Mouse (Mus musculus) CH12.LX (cell line): ENCODE data around the gene Hoxc10. TPM values are rescaled to one million over a fixed set of nuclear protein-coding genes. Genes with fewer than 3 reads are reported as not detected.
A peak's percentile ranks its signal among the peaks of the same experiment; 100 is the strongest.

Experiments used
- DNase-seq: peaks from one replicate; pipeline ENCODE4 v3.0.0-alpha.2; 2013; ENCODE audit errors: extremely low read depth
- H3K27ac ChIP-seq: 2 replicates; pipeline ENCODE4 v1.5.1; 2012; ENCODE audit warnings: low read depth, mild to moderate bottlenecking, control low read depth, moderate library complexity; ENCODE audit not compliant: insufficient read depth
- H3K27me3 ChIP-seq: replicated peaks from 2 replicates; pipeline ENCODE3; 2012; ENCODE audit warnings: inconsistent platforms
- H3K36me3 ChIP-seq, 2 experiments: replicated peaks in 1 of 2; 2 replicates each; pipeline versions ENCODE3 to v1.6.1; 2012; ENCODE audit warnings: inconsistent platforms in 1 of 2, low read length in 1 of 2, mild to moderate bottlenecking in 1 of 2, mixed read lengths in 1 of 2, moderate library complexity in 1 of 2; ENCODE audit not compliant: control insufficient read depth in 1 of 2, insufficient read depth in 1 of 2
- H3K4me1 ChIP-seq, 2 experiments: 2 replicates each; pipeline ENCODE4 v1.6.1; 2012; ENCODE audit warnings: inconsistent platforms in 1 of 2, moderate library complexity in 1 of 2; ENCODE audit not compliant: insufficient read depth in 2 of 2, control insufficient read depth in 1 of 2
- H3K4me2 ChIP-seq: 2 replicates; pipeline ENCODE4 v1.6.1; 2012; ENCODE audit warnings: low read depth, mild to moderate bottlenecking, control low read depth; ENCODE audit not compliant: poor library complexity, insufficient read depth, severe bottlenecking
- H3K4me3 ChIP-seq, 3 experiments: fragments of 150-350 bp in 1 of 3; sonication (generic) in 1 of 3; replicated peaks in 1 of 3; 2 replicates each; pipeline versions ENCODE3 to v1.5.1; 2011 to 2012; ENCODE audit warnings: low read depth in 2 of 3, low read length in 2 of 3, mild to moderate bottlenecking in 2 of 3, moderate library complexity in 2 of 3, control low read depth in 1 of 3, improper control_type of control experiment in 1 of 3, inconsistent platforms in 1 of 3, mixed read lengths in 1 of 3; ENCODE audit not compliant: poor library complexity in 1 of 3
- H3K79me2 ChIP-seq: replicated peaks from 2 replicates; pipeline ENCODE4 v1.6.1; 2012; ENCODE audit warnings: mild to moderate bottlenecking, moderate library complexity; ENCODE audit not compliant: control insufficient read depth, poor library complexity, insufficient read depth, severe bottlenecking; ENCODE audit errors: extremely low read depth
- H3K9ac ChIP-seq: 2 replicates; pipeline ENCODE4 v1.6.1; 2012; ENCODE audit warnings: low read depth, mild to moderate bottlenecking, control low read depth, moderate library complexity; ENCODE audit not compliant: insufficient read depth
- H3K9me3 ChIP-seq: replicated peaks from 2 replicates; pipeline ENCODE3; 2012; ENCODE audit warnings: low read length, inconsistent platforms, mixed read lengths
- BHLHE40 ChIP-seq: IDR thresholded peaks from 2 replicates; pipeline ENCODE4 v1.6.1; 2011; ENCODE audit warnings: mild to moderate bottlenecking, low read depth, low read length, improper control_type of control experiment
- CHD2 ChIP-seq: IDR thresholded peaks from 2 replicates; pipeline ENCODE4 v1.6.1; 2011; ENCODE audit warnings: low read length, improper control_type of control experiment
- ELF1 ChIP-seq: IDR thresholded peaks from 2 replicates; pipeline ENCODE4 v1.6.1; 2014; ENCODE audit warnings: low read depth, mild to moderate bottlenecking, inconsistent platforms, low read length, improper control_type of control experiment
- EP300 ChIP-seq: IDR thresholded peaks from 2 replicates; pipeline ENCODE4 v1.6.1; 2011; ENCODE audit warnings: low read length, improper control_type of control experiment
- GABPA ChIP-seq: IDR thresholded peaks from 2 replicates; pipeline ENCODE4 v1.6.1; 2012; ENCODE audit warnings: low read depth, low read length, improper control_type of control experiment, inconsistent platforms; ENCODE audit not compliant: insufficient replicate concordance
- HCFC1 ChIP-seq: IDR thresholded peaks from 2 replicates; pipeline ENCODE4 v1.6.1; 2012; ENCODE audit warnings: low read depth, mild to moderate bottlenecking, inconsistent platforms, low read length, improper control_type of control experiment
- KAT2A ChIP-seq: IDR thresholded peaks from 2 replicates; pipeline ENCODE4 v1.6.1; 2012; ENCODE audit warnings: low read length, improper control_type of control experiment, inconsistent platforms; ENCODE audit not compliant: insufficient replicate concordance
- MAX ChIP-seq: IDR thresholded peaks from 2 replicates; pipeline ENCODE4 v1.6.1; 2011; ENCODE audit warnings: low read length, improper control_type of control experiment
- MEF2A ChIP-seq: IDR thresholded peaks from 2 replicates; pipeline ENCODE4 v1.6.1; 2014; ENCODE audit warnings: low read depth, mild to moderate bottlenecking, inconsistent platforms, low read length, improper control_type of control experiment, borderline replicate concordance
- NRF1 ChIP-seq: IDR thresholded peaks from 2 replicates; pipeline ENCODE4 v1.6.1; 2014; ENCODE audit warnings: low read depth, mild to moderate bottlenecking, inconsistent platforms, low read length, improper control_type of control experiment, moderate library complexity
- PAX5 ChIP-seq: IDR thresholded peaks from 2 replicates; pipeline ENCODE4 v1.6.1; 2012; ENCODE audit warnings: low read length, inconsistent platforms, mixed read lengths
- POLR2AphosphoS2 ChIP-seq: IDR thresholded peaks from 2 replicates; pipeline ENCODE4 v1.6.1; 2011; ENCODE audit warnings: low read depth, low read length, improper control_type of control experiment
- RCOR1 ChIP-seq: conservative IDR thresholded peaks from 2 replicates; pipeline ENCODE4 v1.6.1; 2012; ENCODE audit warnings: low read depth, mild to moderate bottlenecking, inconsistent platforms, low read length, improper control_type of control experiment
- SIN3A ChIP-seq: IDR thresholded peaks from 2 replicates; pipeline ENCODE4 v1.6.1; 2012; ENCODE audit warnings: low read length, improper control_type of control experiment, inconsistent platforms
- TCF12 ChIP-seq: IDR thresholded peaks from 2 replicates; pipeline ENCODE4 v1.6.1; 2014; ENCODE audit warnings: low read depth, mild to moderate bottlenecking, inconsistent platforms, low read length, improper control_type of control experiment
- USF1 ChIP-seq: IDR thresholded peaks from 2 replicates; pipeline ENCODE4 v1.6.1; 2014; ENCODE audit warnings: low read depth, mild to moderate bottlenecking, inconsistent platforms, low read length, improper control_type of control experiment
- dilution Hi-C: fragments of 300-500 bp; cut with MboI; formaldehyde crosslinking; loops from 2 replicates; pipeline ENCODE4 v1.14.3; 2020; ENCODE audit warnings: low sequenced_read_pairs; ENCODE audit not compliant: extremely low pct_unique_long_range_greater_than_20kb, extremely low pct_ligation_motif_present
- in situ Hi-C: fragments of 300-500 bp; cut with MboI; formaldehyde crosslinking; loops from 3 replicates; pipeline ENCODE4 v1.14.3; 2019; ENCODE audit warnings: low sequenced_read_pairs, low pct_ligation_motif_present, low pct_unique_long_range_greater_than_20kb, mixed read lengths
- polyA plus RNA-seq: library from polyadenylated mRNA; unstranded; fragments of >175 nt; gene quantifications from 2 replicates; pipeline ENCODE4 v1.2.1, GENCODE M21; 2012; ENCODE audit warnings: low read depth; ENCODE audit not compliant: insufficient read length
- total RNA-seq, 2 experiments: library from RNA; depleted of rRNA; stranded (reverse); fragments of 300-350 nt in 1 of 2; fragments of >200 nt in 1 of 2; gene quantifications; 2 replicates each; pipeline ENCODE4 v1.2.3; 2012 to 2014

Hoxc10 gene
- total and polyA plus RNA-seq, 3 experiments, result 0.11 TPM; not detected in 2

DNA sequence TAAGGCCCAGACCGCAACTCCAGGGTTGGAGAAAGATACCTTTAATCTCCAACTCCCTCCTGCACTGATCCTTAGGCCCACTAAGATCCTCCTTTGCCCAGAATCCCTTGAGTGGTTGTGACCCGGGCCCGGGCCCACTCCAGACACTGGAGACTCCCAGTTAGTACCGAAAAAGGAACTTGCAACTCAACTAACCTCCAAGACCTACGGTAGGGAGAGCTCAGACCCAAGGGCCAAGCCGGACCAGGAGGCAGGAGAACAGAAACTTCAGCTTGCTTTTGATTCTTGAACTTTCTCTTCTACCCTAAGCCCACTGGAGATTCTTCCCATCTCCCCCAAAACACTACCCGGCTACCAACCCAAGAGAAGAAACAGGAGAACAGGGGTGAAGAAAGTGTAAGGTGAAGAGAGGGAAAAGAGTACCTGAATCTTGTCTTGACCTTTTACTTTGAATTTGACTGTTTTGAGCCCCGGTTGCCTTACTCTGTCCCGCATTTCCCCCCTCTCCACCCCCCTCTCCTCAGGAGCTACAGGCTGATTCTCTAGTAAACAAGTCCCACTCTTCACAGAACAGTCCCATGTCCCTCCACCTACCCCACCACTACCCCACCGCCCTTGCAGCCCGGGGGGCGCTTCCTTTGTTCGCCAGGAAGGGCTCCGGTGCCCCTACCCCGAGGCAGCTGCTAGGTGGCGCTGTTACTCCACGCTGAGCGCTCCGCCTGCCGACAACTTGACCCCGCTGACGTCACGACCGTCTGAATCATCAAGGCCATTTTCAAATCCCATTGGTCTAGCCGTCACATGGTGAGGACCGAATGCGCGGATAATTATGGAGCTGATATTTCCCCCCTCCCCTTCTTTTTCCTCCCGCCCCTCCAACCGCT lies 462 bp upstream of the Hoxc10 start (continued):
- no peak for TF ChIP-seq GABPA
- TF ChIP-seq NRF1, result no peak
- no peak for TF ChIP-seq PAX5
- peak; percentile 55 for TF ChIP-seq HCFC1

DNA sequence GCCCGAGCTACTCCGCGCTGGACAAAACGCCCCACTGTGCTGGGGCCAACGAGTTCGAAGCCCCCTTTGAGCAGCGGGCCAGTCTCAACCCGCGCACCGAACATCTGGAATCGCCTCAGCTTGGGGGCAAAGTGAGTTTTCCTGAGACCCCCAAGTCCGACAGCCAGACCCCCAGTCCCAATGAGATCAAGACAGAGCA lies 615 bp downstream of the Hoxc10 start, which contains the start of gene Hoxc5:
TSS of gene Hoxc5 (plus strand) at position 132 of the 199 bp plus-strand sequence.
- Histone ChIP-seq H3K4me2 (peak within 1 kb of the TSS; percentile 74), H3K79me2 (no peaks in the 10 kb centered on the region), H3K27ac (no peak within 1 kb of the TSS), H3K4me3 (peak within 1 kb of the TSS in 2 of 3 experiments; percentile 21 to 23), H3K9ac (peak within 1 kb of the TSS; percentile 15; the same call in 1 of the 2 replicates), H3K36me3 (no peaks in the 10 kb centered on the region), H3K27me3 (peaks cover 95% of the 10 kb centered on the region), H3K4me1 (peaks cover 9 to 28% of the 10 kb centered on the region in 2 experiments), H3K9me3 (no peaks in the 10 kb centered on the region)
- in situ Hi-C loops (no loop called here), dilution Hi-C loops (no loop called here)
- DNase-seq, result no peak
- no peak for TF ChIP-seq POLR2AphosphoS2
- no peak for TF ChIP-seq MEF2A

DNA sequence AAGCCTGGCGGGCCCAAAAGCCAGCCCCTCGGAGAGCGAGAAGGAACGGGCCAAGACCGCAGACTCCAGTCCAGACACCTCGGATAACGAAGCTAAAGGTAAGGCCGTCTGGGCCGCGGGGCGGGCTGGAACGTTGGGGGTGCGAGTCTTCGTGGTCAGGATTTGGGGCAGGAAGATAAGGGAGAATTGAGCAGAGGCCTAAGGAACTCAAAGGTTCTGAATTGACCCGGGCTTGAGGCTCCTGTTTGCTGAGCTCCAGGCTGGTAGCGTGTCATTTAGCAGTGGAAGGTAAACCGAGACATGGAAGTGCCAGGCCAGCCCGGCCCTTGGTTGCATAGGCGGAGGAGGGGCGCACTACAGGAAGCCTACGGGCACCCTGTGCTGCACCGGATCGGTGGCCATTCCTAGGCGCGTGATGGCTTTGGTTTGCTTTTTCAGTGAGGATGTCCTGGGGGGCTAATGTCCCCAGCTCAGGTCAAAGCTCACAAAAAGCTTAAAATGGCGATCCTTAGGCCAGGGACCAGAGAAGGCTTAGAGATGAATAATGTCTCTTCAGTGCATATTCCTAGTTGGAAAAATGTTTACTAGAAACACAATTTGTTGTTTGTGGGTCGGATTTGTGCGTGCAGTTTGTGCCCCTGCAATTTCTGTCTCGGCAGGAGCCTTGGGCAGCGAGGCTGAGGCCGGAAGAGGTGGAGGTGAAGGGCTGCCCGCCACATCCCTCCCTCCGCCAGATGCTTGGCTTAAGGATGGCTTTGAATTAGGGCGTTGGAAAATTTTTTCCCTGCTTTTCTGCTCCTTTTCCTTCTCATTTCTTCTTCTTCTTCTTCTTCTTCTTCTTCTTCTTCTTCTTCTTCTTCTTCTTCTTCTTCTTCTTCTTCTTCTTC lies 1.2 kb downstream of the Hoxc10 start:
- no peak overlapping the region for H3K4me2 ChIP-seq
- H3K4me3 ChIP-seq, result no peak overlapping the region
- H3K36me3 ChIP-seq, result no peaks in the 10 kb centered on the region
- no peak for DNase-seq
- H3K79me2 ChIP-seq, result no peaks in the 10 kb centered on the region
- no peaks in the 10 kb centered on the region for H3K9me3 ChIP-seq
- peaks cover 95% of the 10 kb centered on the region for H3K27me3 ChIP-seq
- TF ChIP-seq MEF2A, result no peak
- no peak for TF ChIP-seq EP300
- no peak for TF ChIP-seq ELF1
- no peak for TF ChIP-seq TCF12
- no peak for TF ChIP-seq MAX
- no peak for TF ChIP-seq SIN3A
- no peak for TF ChIP-seq BHLHE40
- TF ChIP-seq USF1, result no peak
- no peak for TF ChIP-seq KAT2A
- no peak for TF ChIP-seq RCOR1
- no peak for TF ChIP-seq CHD2
- TF ChIP-seq, all 38 proteins: peak for 0
- dilution Hi-C loops, result no loop called here
- Histone ChIP-seq H3K27ac (no peak overlapping the region), H3K4me1 (peaks cover 9 to 28% of the 10 kb centered on the region in 2 experiments), H3K9ac (no peak overlapping the region)
- in situ Hi-C loops, result no loop called here
